Mouse (Mus musculus): Measurements from ENCODE around the gene Tfdp1. TPM values are rescaled to one million over a fixed set of nuclear protein-coding genes. Genes with fewer than 3 reads are reported as not detected.

The Tfdp1 gene
- polyA plus RNA-seq (2015; fragmentation: Nextera tagmentation; extraction: Ambion mirVana): 169 and 183 TPM in 2 replicates

- peak; percentile 97 for ATAC-seq (replicated peaks; ENCODE audit: low FRiP score)
- Histone ChIP-seq H3K36me3 (peaks cover 29% of the 10 kb centered on the region), H3K27me3 (no peaks in the 10 kb centered on the region), H3K9me3 (replicated peaks) (no peaks in the 10 kb centered on the region), H3K4me3 (replicated peaks) (peak within 1 kb of the TSS; percentile 91), H3K9ac (peak within 1 kb of the TSS; percentile 95), H3K4me2 (peak within 1 kb of the TSS; percentile 87), H3K4me1 (peaks cover 27% of the 10 kb centered on the region), H3K27ac (peak within 1 kb of the TSS; percentile 79)
- WGBS: 2% methylated on average over 33 of the region's 72 CpGs
These were observed at the start of gene Tfdp1 for GRCm38 (mm10) chr8:13338255-13338860. TSS of gene Tfdp1 (plus strand) at chr8:13338751.

- no peak for ATAC-seq (replicated peaks; ENCODE audit: low FRiP score)
- Histone ChIP-seq H3K27ac (no peak overlapping the region), H3K4me1 (peaks cover 20% of the 10 kb centered on the region), H3K36me3 (peaks cover 56% of the 10 kb centered on the region), H3K4me2 (no peak overlapping the region), H3K27me3 (no peaks in the 10 kb centered on the region), H3K4me3 (replicated peaks) (no peak overlapping the region), H3K9ac (no peak overlapping the region), H3K9me3 (replicated peaks) (no peaks in the 10 kb centered on the region)
- WGBS: 27% methylated on average over 9 of the region's 9 CpGs
These were observed 46.2 kb upstream of the Tfdp1 start for GRCm38 (mm10) chr8:13292364-13292763.

- H3K4me3 ChIP-seq (replicated peaks): no peak overlapping the region
- 93% methylated on average over 9 of the region's 9 CpGs for WGBS
- ATAC-seq (replicated peaks; ENCODE audit: low FRiP score): no peak
- no peaks in the 10 kb centered on the region for H3K9me3 ChIP-seq (replicated peaks)
- peaks cover 17% of the 10 kb centered on the region for H3K4me1 ChIP-seq
- H3K36me3 ChIP-seq: peaks cover 67% of the 10 kb centered on the region
- H3K9ac ChIP-seq: no peak overlapping the region
- H3K27ac ChIP-seq: no peak overlapping the region
- H3K4me2 ChIP-seq: no peak overlapping the region
- H3K27me3 ChIP-seq: no peaks in the 10 kb centered on the region
These were observed 44.7 kb upstream of the Tfdp1 start for GRCm38 (mm10) chr8:13293677-13294470.

GRCm38 (mm10) chr8:13299571-13299970 is 39.0 kb upstream of the Tfdp1 start:
- no peak overlapping the region for H3K4me2 ChIP-seq
- WGBS: 91% methylated on average over 8 of the region's 8 CpGs

GRCm38 (mm10) chr8:13301036-13301435 is 37.5 kb upstream of the Tfdp1 start:
- H3K27me3 ChIP-seq: no peaks in the 10 kb centered on the region
- H3K4me1 ChIP-seq: no peaks in the 10 kb centered on the region
- peaks cover 89% of the 10 kb centered on the region for H3K36me3 ChIP-seq
- no peak for ATAC-seq (replicated peaks; ENCODE audit: low FRiP score)
- no peak overlapping the region for H3K27ac ChIP-seq
- no peaks in the 10 kb centered on the region; the same call in 1 of the 2 replicates for H3K9me3 ChIP-seq (replicated peaks)
- no peak overlapping the region for H3K4me3 ChIP-seq (replicated peaks)
- H3K4me2 ChIP-seq: no peak overlapping the region
- H3K9ac ChIP-seq: no peak overlapping the region
- 91% methylated on average over 7 of the region's 7 CpGs for WGBS

More at GRCm38 (mm10) chr8:13299571-13299970, 39.0 kb upstream of the Tfdp1 start:
- H3K27me3 ChIP-seq: no peaks in the 10 kb centered on the region
- no peak overlapping the region for H3K4me3 ChIP-seq (replicated peaks)
- H3K9me3 ChIP-seq (replicated peaks): no peaks in the 10 kb centered on the region
- H3K4me1 ChIP-seq: no peaks in the 10 kb centered on the region
- H3K36me3 ChIP-seq: peaks cover 89% of the 10 kb centered on the region
- no peak for ATAC-seq (replicated peaks; ENCODE audit: low FRiP score)
- no peak overlapping the region for H3K27ac ChIP-seq
- H3K9ac ChIP-seq: no peak overlapping the region

- Histone ChIP-seq H3K9ac (no peak overlapping the region), H3K27me3 (no peaks in the 10 kb centered on the region), H3K4me3 (replicated peaks) (no peak overlapping the region), H3K9me3 (replicated peaks) (no peaks in the 10 kb centered on the region; the same call in 1 of the 2 replicates), H3K36me3 (peaks cover 75% of the 10 kb centered on the region), H3K4me2 (no peak overlapping the region), H3K4me1 (no peaks in the 10 kb centered on the region), H3K27ac (no peak overlapping the region)
- 94% methylated on average over 6 of the region's 6 CpGs for WGBS
- ATAC-seq (replicated peaks; ENCODE audit: low FRiP score): no peak
These were observed 33.1 kb upstream of the Tfdp1 start for GRCm38 (mm10) chr8:13305459-13305858.

GRCm38 (mm10) chr8:13305884-13306283 is 32.7 kb upstream of the Tfdp1 start:
- H3K9ac ChIP-seq: no peak overlapping the region

GRCm38 (mm10) chr8:13306309-13306909 is 32.1 kb upstream of the Tfdp1 start:
- H3K4me3 ChIP-seq (replicated peaks): no peak overlapping the region
- ATAC-seq (replicated peaks; ENCODE audit: low FRiP score): no peak
- no peaks in the 10 kb centered on the region for H3K27me3 ChIP-seq
- H3K9me3 ChIP-seq (replicated peaks): no peaks in the 10 kb centered on the region; the same call in 1 of the 2 replicates
- H3K27ac ChIP-seq: no peak overlapping the region
- no peak overlapping the region for H3K9ac ChIP-seq
- no peak overlapping the region for H3K4me2 ChIP-seq
- WGBS: 87% methylated on average over 7 of the region's 7 CpGs
- H3K4me1 ChIP-seq: no peaks in the 10 kb centered on the region
- H3K36me3 ChIP-seq: peaks cover 74% of the 10 kb centered on the region

More at GRCm38 (mm10) chr8:13305884-13306283, 32.7 kb upstream of the Tfdp1 start:
- H3K4me3 ChIP-seq (replicated peaks): no peak overlapping the region
- H3K9me3 ChIP-seq (replicated peaks): no peaks in the 10 kb centered on the region; the same call in 1 of the 2 replicates
- ATAC-seq (replicated peaks; ENCODE audit: low FRiP score): no peak
- H3K36me3 ChIP-seq: peaks cover 74% of the 10 kb centered on the region
- no peaks in the 10 kb centered on the region for H3K27me3 ChIP-seq
- no peaks in the 10 kb centered on the region for H3K4me1 ChIP-seq
- H3K27ac ChIP-seq: no peak overlapping the region
- H3K4me2 ChIP-seq: no peak overlapping the region
- WGBS: 91% methylated on average over 4 of the region's 4 CpGs

- H3K27ac ChIP-seq: no peak overlapping the region
- no peak for ATAC-seq (replicated peaks; ENCODE audit: low FRiP score)
- WGBS: 88% methylated on average over 9 of the region's 9 CpGs
- no peaks in the 10 kb centered on the region for H3K27me3 ChIP-seq
- no peaks in the 10 kb centered on the region; the same call in 1 of the 2 replicates for H3K9me3 ChIP-seq (replicated peaks)
- H3K4me1 ChIP-seq: no peaks in the 10 kb centered on the region
- no peak overlapping the region for H3K4me2 ChIP-seq
- H3K9ac ChIP-seq: no peak overlapping the region
- no peak overlapping the region for H3K4me3 ChIP-seq (replicated peaks)
- peaks cover 69% of the 10 kb centered on the region for H3K36me3 ChIP-seq
These were observed 31.6 kb upstream of the Tfdp1 start for GRCm38 (mm10) chr8:13306916-13307315.

GRCm38 (mm10) chr8:13314922-13315321 is 23.6 kb upstream of the Tfdp1 start:
- H3K4me2 ChIP-seq: no peak overlapping the region
- H3K27me3 ChIP-seq: no peaks in the 10 kb centered on the region
- 79% methylated on average over 3 of the region's 3 CpGs for WGBS
- H3K9ac ChIP-seq: no peak overlapping the region
- no peak for ATAC-seq (replicated peaks; ENCODE audit: low FRiP score)
- H3K9me3 ChIP-seq (replicated peaks): no peaks in the 10 kb centered on the region
- H3K27ac ChIP-seq: no peak overlapping the region
- no peaks in the 10 kb centered on the region for H3K4me1 ChIP-seq
- no peak overlapping the region for H3K4me3 ChIP-seq (replicated peaks)
- peaks cover 55% of the 10 kb centered on the region for H3K36me3 ChIP-seq

- Histone ChIP-seq H3K4me2 (no peak overlapping the region), H3K36me3 (peaks cover 51% of the 10 kb centered on the region), H3K27ac (no peak overlapping the region), H3K9me3 (replicated peaks) (no peaks in the 10 kb centered on the region), H3K4me1 (no peaks in the 10 kb centered on the region), H3K9ac (no peak overlapping the region), H3K27me3 (no peaks in the 10 kb centered on the region), H3K4me3 (replicated peaks) (no peak overlapping the region)
- WGBS: 88% methylated on average over 10 of the region's 10 CpGs
- ATAC-seq (replicated peaks; ENCODE audit: low FRiP score): no peak
These were observed 21.9 kb upstream of the Tfdp1 start for GRCm38 (mm10) chr8:13316671-13317070.

- 32% methylated on average over 5 of the region's 5 CpGs for WGBS
- Histone ChIP-seq H3K9ac (no peak overlapping the region), H3K9me3 (replicated peaks) (no peaks in the 10 kb centered on the region), H3K4me2 (no peak overlapping the region), H3K36me3 (peaks cover 9% of the 10 kb centered on the region; the same call in 1 of the 2 replicates), H3K4me3 (replicated peaks) (no peak overlapping the region), H3K27me3 (no peaks in the 10 kb centered on the region), H3K27ac (no peak overlapping the region), H3K4me1 (peaks cover 8% of the 10 kb centered on the region; the same call in 1 of the 2 replicates)
- no peak for ATAC-seq (replicated peaks; ENCODE audit: low FRiP score)
These were observed 12.0 kb upstream of the Tfdp1 start for GRCm38 (mm10) chr8:13326598-13326997.

Measured in kidney, embryonic 15.5 days (tissue).